Mouse (Mus musculus): Measurements from ENCODE around the gene Asb18.

Asb18 gene

GRCm38 (mm10) chr1:89932616-89933015 lies 81.8 kb downstream of the Asb18 start:
- no peak for DNase-seq (ENCODE audit: low spot score)

DNA sequence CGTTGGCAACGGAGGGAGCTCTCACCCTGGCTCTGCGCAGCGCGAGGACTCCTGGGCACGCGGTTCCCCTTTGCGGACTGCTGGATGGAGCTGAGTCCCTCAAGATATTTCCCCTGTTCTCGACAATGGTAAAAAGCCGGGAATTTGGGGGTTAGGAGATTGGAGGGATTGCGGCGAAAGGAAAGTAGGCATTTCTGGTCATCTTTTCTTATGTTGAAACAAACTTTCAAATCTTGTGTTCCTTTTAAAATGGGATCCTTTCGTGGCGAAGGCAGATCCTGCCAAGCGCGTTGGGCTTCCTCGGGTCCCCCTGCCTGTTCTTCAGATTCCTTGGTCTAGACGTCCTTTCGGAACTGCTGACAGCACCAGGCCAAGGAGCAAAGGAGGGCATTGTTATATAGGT lies 82.4 kb downstream of the Asb18 start:
- no peak for DNase-seq (ENCODE audit: low spot score)

GRCm38 (mm10) chr1:89931120-89931519 lies 83.3 kb downstream of the Asb18 start, which contains the start of gene Gbx2:
Gene Gbx2, minus strand, starts transcription at chr1:89931179.
- no peak for DNase-seq (ENCODE audit: low spot score)

DNA sequence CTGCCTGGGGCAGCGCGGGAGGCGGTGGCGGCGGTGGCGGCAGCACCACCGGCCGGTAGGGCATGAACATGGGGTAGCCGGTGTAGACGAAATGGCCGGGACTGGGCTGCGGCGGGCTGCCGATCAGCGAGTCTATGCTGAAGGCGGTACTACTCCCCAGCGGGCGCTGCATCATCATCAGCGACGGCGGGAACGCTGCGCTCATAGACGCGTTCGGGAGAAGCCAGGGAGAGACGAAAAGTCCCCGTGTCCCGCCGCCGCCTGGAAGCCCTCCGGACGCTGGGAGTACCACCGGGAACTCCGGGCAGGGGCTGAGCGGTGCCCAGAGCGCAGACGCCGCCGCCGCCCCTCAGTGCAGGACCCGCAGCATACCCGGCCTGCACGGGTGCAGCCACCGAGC lies 83.9 kb downstream of the Asb18 start:
- no peak for DNase-seq (ENCODE audit: low spot score)

- no peak for DNase-seq (ENCODE audit: low spot score)
Measured at GRCm38 (mm10) chr1:89929721-89930505, 84.6 kb downstream of the Asb18 start.

DNA sequence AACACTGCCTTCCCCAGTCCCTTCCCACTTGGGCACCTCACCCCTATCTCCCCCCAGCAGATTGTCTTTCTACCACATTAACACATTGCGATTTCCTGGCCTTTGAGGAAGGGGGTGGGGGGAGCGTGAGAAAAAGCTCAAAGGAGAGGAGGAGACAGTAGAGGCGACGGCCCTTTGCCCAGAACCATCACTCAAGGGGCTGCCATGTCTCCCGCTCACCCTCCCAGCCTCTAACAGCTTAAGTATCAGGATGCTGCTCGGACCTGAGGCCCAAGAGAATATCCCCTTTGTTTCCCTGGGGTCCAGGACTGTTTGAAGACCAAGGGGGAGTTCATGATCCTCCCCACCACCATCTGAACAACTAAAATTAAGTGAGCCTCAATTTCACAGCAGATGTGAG lies 85.3 kb downstream of the Asb18 start:
- DNase-seq (ENCODE audit: low spot score) = no peak

GRCm38 (mm10) chr1:89928676-89929075 lies 85.8 kb downstream of the Asb18 start:
- DNase-seq (ENCODE audit: low spot score) = no peak

DNA sequence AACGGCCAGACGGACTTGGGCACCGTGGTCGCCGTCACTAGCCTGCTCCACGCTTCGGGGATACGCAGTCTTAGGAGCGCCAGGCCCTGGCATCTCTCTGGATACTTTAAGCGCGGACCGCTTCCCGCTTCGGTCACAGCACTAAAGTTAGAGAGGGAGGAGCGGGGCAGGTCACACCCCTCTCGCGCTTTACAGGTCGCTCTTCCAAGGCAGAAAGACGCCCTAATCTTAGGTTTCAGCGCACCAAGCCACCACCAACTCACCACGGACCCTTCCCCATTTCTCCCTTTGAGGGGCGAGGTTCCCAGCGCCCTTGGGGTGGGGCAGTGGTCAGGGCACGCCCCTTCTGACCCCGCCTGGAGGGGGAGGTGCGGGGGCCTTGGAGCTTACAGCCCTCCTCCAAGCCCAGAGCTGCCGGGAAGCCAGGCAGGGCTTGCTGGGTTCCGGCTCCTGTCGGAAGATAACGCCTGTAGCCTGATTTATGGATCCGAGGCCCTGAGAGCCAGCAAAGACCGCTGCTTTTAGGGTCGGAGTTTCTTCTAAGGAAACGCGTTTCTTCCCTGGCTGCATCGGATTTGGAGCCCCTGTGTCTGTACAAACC lies 87.3 kb downstream of the Asb18 start:
- DNase-seq (ENCODE audit: low spot score) = no peak

DNA sequence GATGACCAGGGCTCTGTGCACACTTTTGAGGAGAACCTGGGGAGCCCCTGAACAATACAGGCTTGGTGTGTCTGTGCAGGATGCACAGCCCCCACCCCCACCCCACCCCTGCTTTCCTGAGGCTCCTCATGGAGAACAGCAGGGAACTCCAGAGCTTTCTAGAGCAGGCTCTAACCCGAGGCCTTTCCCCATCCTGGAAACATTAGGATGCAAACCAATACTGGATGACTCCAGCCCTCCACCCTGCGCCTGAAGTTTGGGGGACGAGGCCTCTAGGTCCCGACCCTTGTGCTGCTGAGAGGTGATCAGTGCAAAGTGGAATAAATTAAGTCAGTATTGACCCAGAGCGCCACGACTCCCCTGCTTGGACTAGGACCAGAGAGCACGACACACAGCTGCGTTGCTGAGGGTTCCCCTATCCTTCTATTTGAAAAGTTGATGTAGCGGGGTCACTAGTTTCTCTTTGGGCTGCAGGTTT lies 87.8 kb downstream of the Asb18 start:
- DNase-seq (ENCODE audit: low spot score) = no peak

GRCm38 (mm10) chr1:89925501-89926190 lies 88.8 kb downstream of the Asb18 start:
- no peak for DNase-seq (ENCODE audit: low spot score)

DNA sequence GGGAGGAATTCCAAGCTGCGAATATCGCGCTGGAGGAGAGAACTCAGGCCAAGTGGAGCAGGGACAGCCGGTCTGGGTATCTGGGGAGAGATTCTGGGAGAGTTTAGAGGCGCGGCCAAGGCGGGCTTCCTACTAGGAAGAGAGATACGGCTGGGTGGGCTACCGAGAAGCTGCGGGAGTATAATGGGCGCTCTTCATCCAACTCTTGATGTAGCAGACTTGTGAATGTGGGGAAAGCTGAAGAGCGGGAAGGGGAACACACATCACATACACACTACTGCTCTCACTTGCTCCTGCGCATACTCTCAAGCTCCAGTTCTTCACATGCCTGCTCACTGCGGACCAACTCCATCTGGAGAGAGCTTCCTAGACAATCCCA lies 90.8 kb downstream of the Asb18 start:
- DNase-seq (ENCODE audit: low spot score) = no peak

- no peak for DNase-seq (ENCODE audit: low spot score)
Measured at GRCm38 (mm10) chr1:89922883-89923641, 91.4 kb downstream of the Asb18 start.

GRCm38 (mm10) chr1:89922282-89922681 lies 92.2 kb downstream of the Asb18 start:
- no peak for DNase-seq (ENCODE audit: low spot score)

GRCm38 (mm10) chr1:89921806-89922205 lies 92.7 kb downstream of the Asb18 start:
- no peak for DNase-seq (ENCODE audit: low spot score)

DNA sequence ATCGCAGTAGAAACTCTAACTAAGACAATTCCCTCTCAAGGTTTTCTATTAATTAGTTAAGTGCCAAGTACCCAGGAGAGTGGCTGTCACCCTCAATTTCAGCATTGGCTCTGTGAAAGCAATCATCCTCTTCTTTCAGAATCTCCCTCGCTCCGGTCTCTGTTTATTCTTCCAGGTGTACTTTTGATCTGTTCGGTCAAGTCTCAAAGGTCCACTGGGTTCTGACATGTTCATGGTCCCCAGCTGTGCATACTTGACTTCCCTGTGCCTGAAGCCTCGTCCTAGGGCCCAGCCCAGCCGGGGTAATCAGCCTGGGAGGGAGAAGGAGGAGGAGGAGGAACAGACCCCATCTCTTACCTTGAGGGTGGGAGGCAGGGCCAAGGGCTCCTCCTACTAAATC lies 95.3 kb downstream of the Asb18 start:
- no peak for DNase-seq (ENCODE audit: low spot score)

DNA sequence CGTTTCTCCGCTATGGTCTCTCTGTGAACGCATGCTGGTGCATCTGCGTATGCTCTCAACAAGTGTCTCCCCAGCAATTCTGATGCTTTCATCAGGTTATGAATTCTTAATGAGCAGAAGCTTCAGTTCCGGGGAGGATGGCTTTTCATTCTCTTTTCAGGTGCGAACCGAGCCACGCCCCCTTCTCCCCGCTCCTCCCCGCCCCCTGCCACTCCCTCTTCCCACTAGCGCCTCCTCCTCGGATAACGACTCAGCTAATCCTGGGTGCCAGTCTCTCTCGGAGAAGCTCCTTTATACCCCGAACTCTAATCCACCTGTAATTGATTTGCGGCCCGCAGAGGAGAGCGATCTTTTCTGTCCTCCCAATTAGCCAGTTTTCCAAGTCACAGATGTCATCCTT lies 96.4 kb downstream of the Asb18 start:
- DNase-seq (ENCODE audit: low spot score) = no peak

DNA sequence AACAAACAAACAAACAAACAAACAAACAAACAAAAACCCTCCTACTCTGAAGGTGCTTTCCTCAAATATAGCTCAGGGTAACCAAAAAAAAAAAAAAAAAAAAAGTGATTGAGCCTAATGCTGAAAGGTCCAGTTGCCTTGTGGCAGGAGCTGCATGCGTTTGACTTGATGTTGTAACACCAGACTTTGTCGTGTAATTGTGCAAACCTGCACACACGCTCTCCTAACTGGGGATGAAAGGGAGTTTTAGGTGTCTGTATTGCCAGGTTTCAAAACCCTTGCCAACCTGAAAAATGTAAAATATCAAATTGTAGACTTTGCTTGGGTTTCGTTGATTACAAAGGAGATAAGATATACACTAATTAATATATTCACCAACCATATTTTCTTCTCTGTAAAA lies 100.9 kb downstream of the Asb18 start:
- DNase-seq (ENCODE audit: low spot score) = no peak

DNA sequence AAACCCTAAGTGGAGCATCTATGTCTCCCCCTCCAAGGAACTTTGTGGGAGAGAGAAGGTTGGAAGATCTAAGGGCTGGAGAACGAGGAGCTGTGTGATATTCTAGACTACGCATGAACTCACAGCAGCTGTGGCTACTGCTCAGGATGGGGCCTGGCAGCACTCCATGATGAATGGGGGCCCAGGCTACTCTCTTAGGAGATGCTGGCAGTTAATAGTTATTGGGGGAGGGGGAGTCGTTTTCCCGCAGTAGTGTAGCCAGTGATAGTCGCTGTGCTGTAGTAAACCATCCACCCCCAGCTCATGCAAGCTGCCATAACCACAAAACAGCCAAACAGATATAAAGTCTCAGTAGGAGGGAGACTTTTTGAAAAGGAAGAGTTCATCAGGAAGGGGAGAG lies 102.1 kb downstream of the Asb18 start:
- DNase-seq (ENCODE audit: low spot score) = no peak

DNA sequence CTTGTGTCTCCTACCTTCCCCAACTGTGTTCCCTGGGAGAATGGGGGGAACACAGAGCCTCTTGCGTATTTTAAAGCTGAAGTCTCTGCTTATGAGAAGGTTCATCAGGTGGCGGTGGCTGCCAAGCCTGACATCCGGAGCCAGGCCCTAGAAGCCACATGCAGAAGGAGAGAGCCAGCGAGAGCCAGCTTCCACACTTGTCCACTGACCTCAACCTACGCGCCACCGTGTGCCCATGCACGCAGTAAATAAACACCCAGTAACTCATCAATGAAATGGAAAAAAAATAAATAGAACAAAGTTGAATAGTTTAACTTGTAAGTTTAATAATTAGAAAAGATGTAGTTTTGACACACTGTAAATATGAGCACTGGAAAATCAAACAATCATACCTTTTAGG lies 104.7 kb downstream of the Asb18 start:
- DNase-seq (ENCODE audit: low spot score) = no peak

DNA sequence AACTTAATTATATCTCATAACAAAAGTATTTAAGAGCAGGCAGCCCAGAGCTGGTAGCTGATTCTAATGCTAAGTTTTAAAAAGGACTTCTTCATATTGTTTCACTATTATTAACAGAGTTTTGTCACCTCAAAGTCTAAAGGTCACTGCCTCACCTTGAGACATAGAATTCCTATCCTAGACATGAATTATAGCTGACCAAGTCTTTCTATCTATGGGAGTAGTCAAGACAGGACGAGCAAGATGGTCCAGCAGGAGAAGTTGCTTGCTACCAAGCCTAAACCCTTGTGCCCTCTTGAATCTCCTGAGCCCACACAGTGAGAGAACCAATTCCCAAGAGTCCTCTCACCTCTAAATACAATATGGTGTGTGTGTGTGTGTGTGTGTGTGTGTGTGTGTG lies 111.8 kb downstream of the Asb18 start:
- no peak for DNase-seq (ENCODE audit: low spot score)

- no peak for DNase-seq (ENCODE audit: low spot score)
Measured at GRCm38 (mm10) chr1:89902236-89902635, 112.2 kb downstream of the Asb18 start.

GRCm38 (mm10) chr1:89901381-89901780 lies 113.1 kb downstream of the Asb18 start:
- no peak for DNase-seq (ENCODE audit: low spot score)

Measured in adipocyte (in vitro differentiated cells).